Mouse (Mus musculus) yolk sac, embryonic 10.5 days (tissue): ENCODE data around the gene Samhd1.

Experiments used
- DNase-seq: peaks from one replicate; pipeline ENCODE4 v3.0.0-alpha.2; 2017; ENCODE audit warnings: low spot score

The Samhd1 gene

GRCm38 (mm10) chr2:157072316-157072990 is 62.6 kb downstream of the Samhd1 start:
- DNase-seq = no peak

GRCm38 (mm10) chr2:157071556-157071955 is 63.5 kb downstream of the Samhd1 start:
- DNase-seq = no peak

- no peak for DNase-seq
Observed at GRCm38 (mm10) chr2:157070365-157070764, 64.7 kb downstream of the Samhd1 start.

DNA sequence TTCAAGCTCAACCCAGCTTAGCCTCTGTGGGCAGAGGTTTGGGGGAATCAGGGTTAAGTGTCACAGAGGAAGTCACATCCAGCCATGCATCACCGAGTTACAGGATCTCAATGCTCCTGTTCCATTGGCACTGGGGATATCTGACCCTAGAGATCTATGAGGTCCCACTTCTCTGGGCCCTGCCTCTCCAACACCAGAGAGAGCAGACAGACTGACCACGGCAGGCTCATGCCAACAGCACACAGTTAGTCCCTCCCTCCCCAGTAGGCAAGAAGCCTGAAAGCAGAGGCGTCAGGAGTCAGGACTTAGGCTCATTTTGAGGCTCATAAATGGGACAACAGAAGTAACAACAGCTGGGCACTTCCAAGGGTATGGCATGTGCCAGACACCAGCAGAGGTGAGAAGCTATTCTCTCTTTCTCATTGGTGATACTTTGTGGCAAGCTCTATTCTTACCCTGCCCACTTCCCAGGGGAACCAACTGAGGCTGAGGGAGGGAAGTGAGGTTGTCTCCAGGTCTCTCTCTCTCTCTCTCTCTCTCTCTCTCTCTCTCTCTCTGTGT is 65.2 kb downstream of the Samhd1 start:
- DNase-seq = no peak

GRCm38 (mm10) chr2:157069355-157069735 is 65.7 kb downstream of the Samhd1 start:
- DNase-seq = no peak

- no peak for DNase-seq
Observed at GRCm38 (mm10) chr2:157068701-157069354, 66.2 kb downstream of the Samhd1 start.

GRCm38 (mm10) chr2:157066731-157067430 is 68.2 kb downstream of the Samhd1 start:
- no peak for DNase-seq

DNA sequence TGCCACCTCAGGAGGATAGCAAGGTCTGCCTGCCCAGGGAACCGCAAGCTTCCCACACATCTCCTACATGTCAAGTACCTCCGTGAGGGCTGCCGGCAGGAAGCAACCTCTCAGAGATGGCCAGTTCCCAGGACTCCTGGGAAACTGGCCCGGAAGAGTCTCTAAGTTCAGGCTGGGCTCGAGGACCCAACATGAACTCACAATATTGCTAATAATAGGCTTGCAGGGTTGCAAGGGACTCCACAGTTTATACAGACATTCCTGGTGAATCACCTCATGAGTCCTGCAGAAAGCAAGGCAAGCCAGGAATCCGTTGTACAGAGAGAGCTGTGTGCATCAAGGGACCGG is 69.2 kb downstream of the Samhd1 start:
- DNase-seq = no peak

DNA sequence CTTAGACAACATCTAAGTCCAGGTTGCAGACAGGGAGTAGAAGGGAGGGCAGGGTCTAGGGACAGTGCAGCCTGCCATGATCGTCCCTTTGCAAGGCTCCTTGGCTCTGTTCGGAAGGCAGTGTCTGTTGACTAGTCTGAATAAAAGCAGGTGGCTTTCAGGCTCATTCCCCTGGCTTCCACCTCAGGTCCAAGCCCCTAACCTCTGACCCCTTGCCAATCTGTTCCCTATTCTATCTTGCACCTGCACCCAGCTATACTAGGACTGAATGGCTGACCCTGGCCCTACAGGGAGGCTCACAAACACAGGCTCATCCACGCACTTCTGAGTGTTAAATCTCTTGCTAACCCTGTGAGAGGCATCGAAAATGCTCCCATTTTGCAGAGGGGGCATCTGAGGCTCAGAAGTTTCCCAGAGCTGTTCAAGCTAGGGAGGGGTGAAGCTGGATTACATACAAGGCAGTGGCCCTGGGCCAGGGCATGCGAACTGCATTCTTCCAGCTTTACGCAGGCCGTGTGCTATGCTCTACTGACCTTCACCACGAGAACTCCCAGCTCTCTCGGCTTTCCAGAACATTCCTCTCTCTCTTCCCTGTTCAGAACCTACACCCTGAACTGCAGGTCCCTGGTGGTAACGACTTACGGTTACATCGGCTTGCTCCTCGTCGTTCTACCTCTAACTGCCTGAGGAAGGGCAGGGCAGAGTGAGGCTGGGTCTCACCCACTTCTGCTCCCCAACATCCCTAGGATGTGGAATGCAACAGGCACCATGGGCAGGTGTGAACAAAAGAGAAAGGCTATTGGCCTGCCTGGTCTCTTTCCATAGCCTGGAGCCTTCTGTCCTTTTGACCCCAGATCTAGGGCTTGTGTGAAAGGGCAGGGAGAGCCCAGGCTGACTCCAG is 69.8 kb downstream of the Samhd1 start:
- DNase-seq = no peak

- DNase-seq = no peak
Observed at GRCm38 (mm10) chr2:157064136-157064535, 70.9 kb downstream of the Samhd1 start.

GRCm38 (mm10) chr2:157063241-157063700 is 71.8 kb downstream of the Samhd1 start:
- no peak for DNase-seq

- DNase-seq = no peak
Observed at GRCm38 (mm10) chr2:157060557-157061305, 74.3 kb downstream of the Samhd1 start.

DNA sequence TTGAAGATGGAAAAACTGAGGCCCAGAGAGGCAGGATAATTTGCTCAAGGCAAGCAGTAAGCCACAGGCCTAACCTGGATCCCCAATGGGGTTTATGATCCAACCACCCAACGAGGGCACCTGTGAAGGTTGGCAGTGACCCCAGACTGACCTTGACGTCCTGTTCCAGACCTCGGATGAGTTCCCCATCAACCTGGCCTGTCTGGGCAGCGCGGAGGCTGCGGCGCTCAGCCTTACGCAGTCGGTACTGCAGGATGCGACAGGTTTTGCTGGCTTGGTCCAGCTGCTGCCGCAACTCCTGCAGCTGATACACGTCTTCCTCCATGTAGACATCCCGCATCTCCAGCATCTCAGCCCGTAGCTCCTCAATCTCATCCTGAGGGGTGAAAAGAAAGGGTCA is 75.0 kb downstream of the Samhd1 start:
- DNase-seq = no peak

DNA sequence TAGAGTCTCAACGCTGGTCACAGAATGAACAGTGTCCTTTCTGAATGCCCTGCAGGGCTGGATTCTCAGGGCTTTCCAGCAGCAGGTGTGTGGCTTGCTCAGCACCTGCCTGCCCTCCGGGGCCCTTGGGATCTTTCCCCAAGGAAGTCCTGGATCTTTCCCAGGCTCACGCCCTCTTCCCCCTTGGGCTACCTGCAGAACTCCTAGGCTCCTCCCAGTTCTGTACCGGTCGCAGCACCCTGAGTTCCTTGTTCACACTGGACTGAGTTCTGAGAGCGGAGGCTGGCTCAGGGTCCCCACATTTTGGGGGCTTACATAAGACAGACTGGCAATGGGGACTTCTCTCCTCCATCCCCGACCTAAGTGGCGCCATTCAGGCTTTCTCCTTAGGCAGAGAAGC is 75.9 kb downstream of the Samhd1 start:
- no peak for DNase-seq

DNA sequence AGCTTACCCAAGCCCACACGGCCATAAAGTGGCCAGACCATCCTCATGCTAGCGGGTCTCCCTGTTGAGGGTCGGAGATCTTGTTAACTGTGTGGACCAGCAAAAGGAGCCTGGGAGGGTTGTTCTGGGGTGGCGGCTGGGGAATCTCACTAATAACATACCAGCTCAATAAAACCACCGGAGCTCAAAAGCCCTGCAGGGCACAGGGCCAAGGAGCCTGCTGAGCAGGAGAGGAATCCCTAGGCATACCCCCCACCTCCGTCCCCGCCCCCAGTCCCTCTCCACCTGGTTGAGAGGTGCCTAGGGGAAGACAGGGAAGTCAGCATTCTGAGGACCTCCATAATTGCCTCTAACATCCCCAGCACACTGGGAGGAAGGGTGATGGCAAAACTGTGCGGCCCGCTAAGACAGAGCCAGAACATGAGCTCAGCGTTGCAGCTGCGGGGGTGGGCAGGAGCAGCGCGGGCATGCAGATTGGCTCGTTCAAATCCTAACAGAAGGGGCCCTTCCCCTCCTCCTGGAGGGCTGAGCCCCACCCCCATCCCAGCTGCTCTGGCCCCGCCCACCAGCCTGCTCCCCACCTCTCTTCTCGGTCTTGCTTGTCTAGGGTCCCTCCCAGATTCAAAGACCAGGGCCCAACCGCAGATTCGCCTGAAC is 76.6 kb downstream of the Samhd1 start:
- peak; percentile 75 for DNase-seq

DNA sequence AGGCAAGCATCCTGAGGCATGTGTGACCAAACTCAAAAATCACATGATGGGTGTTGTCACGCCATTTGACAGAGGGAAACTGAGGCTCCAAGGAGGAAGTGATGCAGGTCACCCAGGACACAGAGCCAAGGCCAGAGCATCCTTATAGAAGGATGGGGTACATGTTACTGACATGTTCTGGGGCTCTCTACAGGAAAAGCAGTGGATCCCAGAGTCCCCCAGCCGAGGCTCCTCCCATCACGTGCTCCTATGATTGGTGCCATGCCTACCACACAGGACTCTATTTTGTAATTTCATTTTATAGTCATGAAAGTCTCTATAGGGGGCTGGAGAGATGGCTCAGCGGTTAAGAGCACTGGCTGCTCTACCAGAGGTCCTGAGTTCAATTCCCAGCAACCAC is 77.3 kb downstream of the Samhd1 start:
- DNase-seq = no peak

- DNase-seq = no peak
Observed at GRCm38 (mm10) chr2:157057186-157057585, 77.9 kb downstream of the Samhd1 start.

- no peak for DNase-seq
Observed at GRCm38 (mm10) chr2:157055721-157056120, 79.3 kb downstream of the Samhd1 start.

- DNase-seq = no peak
Observed at GRCm38 (mm10) chr2:157054816-157055215, 80.2 kb downstream of the Samhd1 start.

DNA sequence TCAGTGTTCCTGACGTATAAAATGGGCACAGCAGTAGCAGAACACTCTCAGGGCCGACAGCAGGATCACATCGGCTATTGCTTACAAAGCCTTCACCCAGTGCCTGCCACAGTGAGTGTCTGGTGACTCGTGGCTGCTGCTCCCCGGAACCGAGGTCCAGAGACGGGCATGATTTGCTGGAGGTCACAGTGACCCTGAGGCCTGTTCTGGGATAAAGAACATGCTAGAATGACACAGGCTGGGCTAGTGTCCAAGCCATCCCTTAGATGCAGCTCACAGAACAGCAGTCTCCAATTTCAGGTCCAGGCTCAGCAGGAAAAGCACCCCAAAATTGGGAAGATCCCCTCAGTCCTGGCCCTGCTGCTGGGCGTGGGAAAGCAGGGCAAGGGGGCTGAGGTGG is 80.8 kb downstream of the Samhd1 start:
- no peak for DNase-seq

- DNase-seq = no peak
Observed at GRCm38 (mm10) chr2:157053787-157054186, 81.3 kb downstream of the Samhd1 start.
